Mouse (Mus musculus): Measurements from ENCODE around the gene Tubb4b. TPM values are rescaled to one million over a fixed set of nuclear protein-coding genes. Genes with fewer than 3 reads are reported as not detected.

Tubb4b gene
- total and polyA plus RNA-seq, 2 experiments from 2014 or later, result 568 to 827 TPM

- no peak; the same call in 1 of the 2 replicates for TF ChIP-seq CTCF (IDR thresholded peaks at IDR 0.05; ENCODE audit: low read depth)
- under 1% methylated on average over 29 of the region's 29 CpGs for WGBS
These were observed 16.4 kb upstream of the Tubb4b start for GRCm38 (mm10) chr2:25240723-25241437.

GRCm38 (mm10) chr2:25240310-25240709 is 15.8 kb upstream of the Tubb4b start:
- H3K9me3 ChIP-seq (ENCODE audit: low read length), result no peaks in the 10 kb centered on the region
- DNase-seq (ENCODE audit: low spot score) (no peak), ATAC-seq (0 out of 2 replicates have a peak, but pooled peaks have one; percentile 1)
- no peak for TF ChIP-seq CTCF (IDR thresholded peaks at IDR 0.05; ENCODE audit: low read depth)
- WGBS, result 52% methylated on average over 8 of the region's 8 CpGs
- peaks cover 5% of the 10 kb centered on the region; the same call in 1 of the 2 replicates for H3K36me3 ChIP-seq (ENCODE audit: insufficient read depth, low read length)
- peak overlapping the region; percentile 88 for H3K4me2 ChIP-seq (ENCODE audit: low read depth, low read length)
- H3K4me3 ChIP-seq (ENCODE audit: low read length), result peak overlapping the region; percentile 56; the same call in 1 of the 2 replicates
- peaks cover 12% of the 10 kb centered on the region for H3K4me1 ChIP-seq (ENCODE audit: insufficient read depth, low read length)
- peak overlapping the region; percentile 80 for H3K27ac ChIP-seq
- H3K9ac ChIP-seq (replicated peaks; ENCODE audit: low read length), result no peak overlapping the region
- no peaks in the 10 kb centered on the region for H3K27me3 ChIP-seq (ENCODE audit: insufficient read depth, low read length)

More at GRCm38 (mm10) chr2:25240723-25241437, 16.4 kb upstream of the Tubb4b start:
- peak overlapping the region; percentile 56 for H3K4me3 ChIP-seq (ENCODE audit: low read length)
- peaks cover 12% of the 10 kb centered on the region for H3K4me1 ChIP-seq (ENCODE audit: insufficient read depth, low read length)
- H3K4me2 ChIP-seq (ENCODE audit: low read depth, low read length), result peak overlapping the region; percentile 88
- H3K9ac ChIP-seq (replicated peaks; ENCODE audit: low read length), result peak overlapping the region; percentile 73; the same call in 1 of the 2 replicates
- ATAC-seq (peak; percentile 73), DNase-seq (ENCODE audit: low spot score) (peak; percentile 87)
- peak overlapping the region; percentile 80 for H3K27ac ChIP-seq
- no peaks in the 10 kb centered on the region for H3K9me3 ChIP-seq (ENCODE audit: low read length)
- peaks cover 5% of the 10 kb centered on the region; the same call in 1 of the 2 replicates for H3K36me3 ChIP-seq (ENCODE audit: insufficient read depth, low read length)
- H3K27me3 ChIP-seq (ENCODE audit: insufficient read depth, low read length), result no peaks in the 10 kb centered on the region

GRCm38 (mm10) chr2:25239766-25240165 is 15.3 kb upstream of the Tubb4b start:
- no peak overlapping the region for H3K4me2 ChIP-seq (ENCODE audit: low read depth, low read length)
- no peak overlapping the region for H3K27ac ChIP-seq
- DNase-seq (ENCODE audit: low spot score) (no peak), ATAC-seq (no peak)
- peaks cover 5% of the 10 kb centered on the region; the same call in 1 of the 2 replicates for H3K36me3 ChIP-seq (ENCODE audit: insufficient read depth, low read length)
- 88% methylated on average over 3 of the region's 3 CpGs for WGBS
- H3K4me3 ChIP-seq (ENCODE audit: low read length), result no peak overlapping the region
- H3K9ac ChIP-seq (replicated peaks; ENCODE audit: low read length), result no peak overlapping the region
- H3K9me3 ChIP-seq (ENCODE audit: low read length), result no peaks in the 10 kb centered on the region
- no peak for TF ChIP-seq CTCF (IDR thresholded peaks at IDR 0.05; ENCODE audit: low read depth)
- H3K27me3 ChIP-seq (ENCODE audit: insufficient read depth, low read length), result no peaks in the 10 kb centered on the region
- peaks cover 12% of the 10 kb centered on the region for H3K4me1 ChIP-seq (ENCODE audit: insufficient read depth, low read length)

- Histone ChIP-seq H3K4me3 (ENCODE audit: low read length) (no peak overlapping the region), H3K4me2 (ENCODE audit: low read depth, low read length) (no peak overlapping the region), H3K36me3 (ENCODE audit: insufficient read depth, low read length) (no peaks in the 10 kb centered on the region), H3K27ac (no peak overlapping the region), H3K4me1 (ENCODE audit: insufficient read depth, low read length) (peaks cover 12% of the 10 kb centered on the region), H3K27me3 (ENCODE audit: insufficient read depth, low read length) (no peaks in the 10 kb centered on the region), H3K9ac (replicated peaks; ENCODE audit: low read length) (no peak overlapping the region), H3K9me3 (ENCODE audit: low read length) (no peaks in the 10 kb centered on the region)
- DNase-seq (ENCODE audit: low spot score) (no peak), ATAC-seq (no peak)
- TF ChIP-seq CTCF (IDR thresholded peaks at IDR 0.05; ENCODE audit: low read depth), result no peak
These were observed 13.6 kb upstream of the Tubb4b start for GRCm38 (mm10) chr2:25238106-25238505.

- no peaks in the 10 kb centered on the region for H3K27me3 ChIP-seq (ENCODE audit: insufficient read depth, low read length)
- ATAC-seq (no peak), DNase-seq (ENCODE audit: low spot score) (no peak)
- no peak overlapping the region for H3K27ac ChIP-seq
- TF ChIP-seq CTCF (IDR thresholded peaks at IDR 0.05; ENCODE audit: low read depth), result no peak
- H3K4me1 ChIP-seq (ENCODE audit: insufficient read depth, low read length), result peaks cover 12% of the 10 kb centered on the region
- H3K9me3 ChIP-seq (ENCODE audit: low read length), result no peaks in the 10 kb centered on the region
- WGBS, result 72% methylated on average over 4 of the region's 4 CpGs
- no peaks in the 10 kb centered on the region for H3K36me3 ChIP-seq (ENCODE audit: insufficient read depth, low read length)
- no peak overlapping the region for H3K4me3 ChIP-seq (ENCODE audit: low read length)
- no peak overlapping the region for H3K4me2 ChIP-seq (ENCODE audit: low read depth, low read length)
- H3K9ac ChIP-seq (replicated peaks; ENCODE audit: low read length), result no peak overlapping the region
These were observed 13.0 kb upstream of the Tubb4b start for GRCm38 (mm10) chr2:25237522-25237921.

- no peaks in the 10 kb centered on the region for H3K36me3 ChIP-seq (ENCODE audit: insufficient read depth, low read length)
- H3K9ac ChIP-seq (replicated peaks; ENCODE audit: low read length), result no peak within 1 kb of the TSS
- H3K4me1 ChIP-seq (ENCODE audit: insufficient read depth, low read length), result peaks cover 7% of the 10 kb centered on the region
- DNase-seq (ENCODE audit: low spot score) (no peak), ATAC-seq (no peak)
- WGBS, result 36% methylated on average over 8 of the region's 8 CpGs
- TF ChIP-seq CTCF (IDR thresholded peaks at IDR 0.05; ENCODE audit: low read depth), result no peak
- H3K4me3 ChIP-seq (ENCODE audit: low read length), result no peak within 1 kb of the TSS
- no peaks in the 10 kb centered on the region for H3K27me3 ChIP-seq (ENCODE audit: insufficient read depth, low read length)
- H3K4me2 ChIP-seq (ENCODE audit: low read depth, low read length), result no peak within 1 kb of the TSS
- no peaks in the 10 kb centered on the region for H3K9me3 ChIP-seq (ENCODE audit: low read length)
- H3K27ac ChIP-seq, result no peak within 1 kb of the TSS
These were observed 12.1 kb upstream of the Tubb4b start, which contains the start of gene Rnf224 for GRCm38 (mm10) chr2:25236614-25237013. TSS of gene Rnf224 (minus strand) at chr2:25236787.
